Mouse (Mus musculus): ENCODE results near the gene Gm42957.

DNA sequence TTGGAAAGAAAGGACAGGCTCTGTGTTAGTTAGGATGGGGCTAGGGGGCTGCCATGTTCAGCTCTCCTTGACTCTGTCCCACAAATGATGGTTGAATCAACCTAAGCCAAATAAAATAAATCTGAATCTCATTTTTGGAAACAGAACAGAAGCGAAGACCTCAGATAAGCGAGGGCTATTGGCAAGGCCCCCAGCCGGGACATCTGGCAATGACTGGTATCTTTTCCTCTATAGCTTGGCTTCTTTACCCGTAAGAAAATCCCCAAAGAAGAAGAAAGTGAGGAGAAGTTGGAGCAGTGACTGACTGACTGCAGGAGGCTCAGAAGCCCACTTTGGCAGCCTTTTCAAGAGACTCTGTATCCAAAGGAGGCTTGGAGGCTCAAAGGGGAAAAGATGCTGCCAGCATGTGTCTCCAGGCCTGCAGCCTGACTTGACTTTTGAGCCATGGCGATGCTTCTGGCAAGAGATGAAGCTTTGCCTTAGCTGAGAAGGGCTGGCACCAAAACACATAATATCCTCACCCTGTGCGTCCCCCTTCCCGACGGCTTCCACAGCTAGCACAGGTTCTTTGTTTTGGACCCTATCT is 27.6 kb downstream of the Gm42957 start:
- no peak for TF ChIP-seq CTCF (IDR thresholded peaks at IDR 0.05; ENCODE audit: extremely low read depth, insufficient read length, insufficient replicate concordance, low read depth, low read length)
- no peak for TF ChIP-seq POLR2A (IDR thresholded peaks at IDR 0.05; ENCODE audit: low read depth, low read length)
